ENCODE assay signal across 9 mouse cellular contexts in genomic region chr6:37645551-37645950, GRCm38 (mm10).
DNase-seq lines count a peak whose midpoint lies in the region; ATAC-seq and TF ChIP-seq lines count a peak whose summit lies in the region.
"Had no signal": no experiment of that assay in that cellular context is flagged by ENCODE, and none has a peak within 500 bp of the region (broad histone marks: within the 10 kb centered on the region; RNA-seq: fewer than 3 reads in every experiment).

No protein-coding gene starts in this region.

- WGBS in lung, embryonic 14.5 days: 32% methylated on average over 14 of the region's 14 CpGs
- 24% methylated on average over 14 of the region's 14 CpGs for WGBS in hindbrain, embryonic 14.5 days
- 42% methylated on average over 14 of the region's 14 CpGs for WGBS in limb, embryonic 12.5 days
- WGBS in stomach, embryonic 15.5 days: 15% methylated on average over 14 of the region's 14 CpGs
- 82% methylated on average over 14 of the region's 14 CpGs for WGBS in cerebellum, adult 2 months

- H3K9ac ChIP-seq in lung, embryonic 14.5 days: no peak overlapping the region
- 0 out of 2 replicates have a peak overlapping the region, but pooled peaks have one; percentile 12 for H3K9ac ChIP-seq in hindbrain, embryonic 14.5 days
- H3K9ac ChIP-seq in limb, embryonic 12.5 days (replicated peaks): no peak overlapping the region
- no peak overlapping the region for H3K9ac ChIP-seq in stomach, embryonic 15.5 days

- no peaks in the 10 kb centered on the region for H3K27me3 ChIP-seq in lung, embryonic 14.5 days (ENCODE audit: insufficient read depth, low read length)
- H3K27me3 ChIP-seq in hindbrain, embryonic 14.5 days (ENCODE audit: control insufficient read depth, insufficient read depth, low read length): no peaks in the 10 kb centered on the region
- H3K27me3 ChIP-seq in limb, embryonic 12.5 days: no peaks in the 10 kb centered on the region
- H3K27me3 ChIP-seq in stomach, embryonic 15.5 days (replicated peaks): no peaks in the 10 kb centered on the region
- no peaks in the 10 kb centered on the region for H3K27me3 ChIP-seq in cerebellum, adult 2 months (ENCODE audit: control insufficient read depth, insufficient read depth, low read length)

- no peak for TF ChIP-seq CTCF in lung, embryonic 14.5 days (IDR thresholded peaks at IDR 0.05; ENCODE audit: low read depth)
- TF ChIP-seq CTCF in cerebellum, adult 2 months (IDR thresholded peaks at IDR 0.05; ENCODE audit: borderline replicate concordance, insufficient read depth, low read depth, low read length): no peak

- no peaks in the 10 kb centered on the region for H3K4me1 ChIP-seq in lung, embryonic 14.5 days (ENCODE audit: insufficient read depth)
- peaks cover 25% of the 10 kb centered on the region for H3K4me1 ChIP-seq in hindbrain, embryonic 14.5 days (replicated peaks; ENCODE audit: control insufficient read depth, insufficient read depth, low read length)
- no peaks in the 10 kb centered on the region for H3K4me1 ChIP-seq in limb, embryonic 12.5 days (replicated peaks)
- H3K4me1 ChIP-seq in stomach, embryonic 15.5 days: 0 out of 2 replicates have a peak, but pooled peaks cover 5% of the 10 kb centered on the region
- no peaks in the 10 kb centered on the region for H3K4me1 ChIP-seq in cerebellum, adult 2 months (ENCODE audit: control insufficient read depth, insufficient read depth, low read length)

- no peak overlapping the region for H3K27ac ChIP-seq in lung, embryonic 14.5 days (ENCODE audit: low read depth)
- peak overlapping the region; percentile 78 for H3K27ac ChIP-seq in hindbrain, embryonic 14.5 days
- H3K27ac ChIP-seq in limb, embryonic 12.5 days: no peak overlapping the region
- no peak overlapping the region for H3K27ac ChIP-seq in stomach, embryonic 15.5 days
- H3K27ac ChIP-seq in cerebellum, adult 2 months (ENCODE audit: insufficient read depth, low read length): no peak overlapping the region

- no peak for ATAC-seq in lung, embryonic 14.5 days (ENCODE audit: insufficient read depth)
- ATAC-seq in hindbrain, embryonic 14.5 days (ENCODE audit: low FRiP score): no peak
- ATAC-seq in limb, embryonic 12.5 days (ENCODE audit: insufficient number of reproducible peaks, insufficient read depth, low FRiP score, low TSS enrichment, low read depth): no peak
- no peak for ATAC-seq in stomach, embryonic 15.5 days (ENCODE audit: insufficient read depth, low FRiP score, low read depth)

- no peaks in the 10 kb centered on the region for H3K9me3 ChIP-seq in lung, embryonic 14.5 days (ENCODE audit: low read depth, low read length)
- no peaks in the 10 kb centered on the region for H3K9me3 ChIP-seq in hindbrain, embryonic 14.5 days (ENCODE audit: control insufficient read depth, low read length)
- H3K9me3 ChIP-seq in limb, embryonic 12.5 days: no peaks in the 10 kb centered on the region
- H3K9me3 ChIP-seq in stomach, embryonic 15.5 days: no peaks in the 10 kb centered on the region

- H3K4me3 ChIP-seq in lung, embryonic 14.5 days (ENCODE audit: low read depth, low read length): no peak overlapping the region
- H3K4me3 ChIP-seq in hindbrain, embryonic 14.5 days (replicated peaks; ENCODE audit: low read length): no peak overlapping the region
- H3K4me3 ChIP-seq in limb, embryonic 12.5 days (replicated peaks): no peak overlapping the region
- H3K4me3 ChIP-seq in stomach, embryonic 15.5 days (replicated peaks): 0 out of 2 replicates have a peak overlapping the region, but pooled peaks have one; percentile 3
- H3K4me3 ChIP-seq in cerebellum, adult 2 months (replicated peaks; ENCODE audit: insufficient read depth, low read depth, low read length): no peak overlapping the region

- no peaks in the 10 kb centered on the region for H3K36me3 ChIP-seq in lung, embryonic 14.5 days (ENCODE audit: insufficient read depth)
- H3K36me3 ChIP-seq in hindbrain, embryonic 14.5 days (replicated peaks; ENCODE audit: control insufficient read depth, insufficient read depth): no peaks in the 10 kb centered on the region
- no peaks in the 10 kb centered on the region for H3K36me3 ChIP-seq in limb, embryonic 12.5 days
- H3K36me3 ChIP-seq in stomach, embryonic 15.5 days: no peaks in the 10 kb centered on the region

- peak; percentile 38 for DNase-seq in lung, embryonic 14.5 days
- DNase-seq in lung, adult 18-20 months: no peak
- DNase-seq in hindbrain, embryonic 14.5 days (ENCODE audit: low spot score): peak; percentile 67
- DNase-seq in frontal cortex, postnatal 10 days (ENCODE audit: low spot score in 2 of 2): no peak
- no peak for DNase-seq in cerebellum, adult 2 months
- no peak for DNase-seq in thymus, postnatal 0 days (ENCODE audit: low spot score)
- DNase-seq: gastrocnemius, postnatal 10 days had no signal

- peak overlapping the region; percentile 48 for H3K4me2 ChIP-seq in lung, embryonic 14.5 days
- peak overlapping the region; percentile 32 for H3K4me2 ChIP-seq in hindbrain, embryonic 14.5 days (replicated peaks)
- H3K4me2 ChIP-seq in limb, embryonic 12.5 days: 0 out of 2 replicates have a peak overlapping the region, but pooled peaks have one; percentile 13
- peak overlapping the region; percentile 42 for H3K4me2 ChIP-seq in stomach, embryonic 15.5 days

- no peak for TF ChIP-seq POLR2A in cerebellum, adult 2 months (IDR thresholded peaks at IDR 0.05; ENCODE audit: borderline replicate concordance, insufficient read depth, low read length)

Comparison
In these comparisons a context has a peak if more than half of its experiments do, and no peak if none do; other contexts are left out.
1. DNase-seq: peak in lung, embryonic 14.5 days (single experiment) and hindbrain, embryonic 14.5 days (single experiment); none in lung, adult 18-20 months (0 of 2), frontal cortex, postnatal 10 days (0 of 2), cerebellum, adult 2 months (0 of 2) and thymus, postnatal 0 days (single experiment).
2. Peak in every context shown above with its lines, with median percentiles within 50 percentile points of each other: H3K4me2 ChIP-seq.